Mouse (Mus musculus) myocyte (in vitro differentiated cells): ENCODE measurements around the gene Pxmp4. TPM values are rescaled to one million over a fixed set of nuclear protein-coding genes. Genes with fewer than 3 reads are reported as not detected.

Experiments used
- H3K27me3 ChIP-seq: one replicate; pipeline ENCODE4 v1.6.1; 2011; ENCODE audit not compliant: control insufficient read depth, insufficient read depth, insufficient read length
- H3K36me3 ChIP-seq: one replicate; pipeline ENCODE4 v1.6.1; 2011; ENCODE audit not compliant: control insufficient read depth, insufficient read depth
- H3K4me2 ChIP-seq: one replicate; pipeline ENCODE4 v1.6.1; 2011; ENCODE audit warnings: low read depth, control low read depth
- H3K4me3 ChIP-seq: one replicate; pipeline ENCODE4 v1.5.1; 2011; ENCODE audit warnings: mild to moderate bottlenecking, control low read depth, moderate library complexity
- H3K79me2 ChIP-seq: one replicate; pipeline ENCODE4 v1.6.1; 2011; ENCODE audit not compliant: control insufficient read depth, insufficient read depth
- H3ac ChIP-seq: one replicate; pipeline ENCODE4 v1.6.1; 2011; ENCODE audit not compliant: control insufficient read depth, insufficient read length
- CEBPB ChIP-seq: IDR thresholded peaks from 2 replicates; pipeline ENCODE4 v1.6.1; 2011; ENCODE audit warnings: mild to moderate bottlenecking, moderate library complexity; ENCODE audit not compliant: poor library complexity, insufficient read depth, severe bottlenecking
- E2F4 ChIP-seq: IDR thresholded peaks from one replicate; pipeline ENCODE4 v1.6.1; 2011; ENCODE audit warnings: mild to moderate bottlenecking, control low read depth, moderate library complexity; ENCODE audit not compliant: insufficient read depth
- MAX ChIP-seq: IDR thresholded peaks from one replicate; pipeline ENCODE4 v1.6.1; 2011; ENCODE audit warnings: low read depth, mild to moderate bottlenecking, control low read depth
- MYOD1 ChIP-seq, 3 experiments: IDR thresholded peaks; one replicate each; pipeline ENCODE4 v1.6.1; 2011; ENCODE audit warnings: control low read depth in 2 of 3, low read depth in 2 of 3, mild to moderate bottlenecking in 2 of 3, moderate library complexity in 1 of 3; ENCODE audit not compliant: insufficient read length in 2 of 3, control insufficient read depth in 1 of 3
- MYOG ChIP-seq, 3 experiments: IDR thresholded peaks; one replicate each; pipeline ENCODE4 v1.6.1; 2011; ENCODE audit warnings: control low read depth in 2 of 3, low read depth in 2 of 3, mild to moderate bottlenecking in 2 of 3; ENCODE audit not compliant: insufficient read length in 2 of 3, control insufficient read depth in 1 of 3, insufficient read depth in 1 of 3
- POLR2A ChIP-seq: IDR thresholded peaks from one replicate; pipeline ENCODE4 v1.6.1; 2011; ENCODE audit warnings: low read depth, mild to moderate bottlenecking, control low read depth, moderate library complexity; ENCODE audit not compliant: insufficient read length
- POLR2AphosphoS2 ChIP-seq: IDR thresholded peaks from one replicate; pipeline ENCODE4 v1.6.1; 2011; ENCODE audit warnings: low read depth, control low read depth; ENCODE audit not compliant: insufficient read length
- REST ChIP-seq: IDR thresholded peaks from one replicate; pipeline ENCODE4 v1.6.1; 2011; ENCODE audit warnings: mild to moderate bottlenecking, control low read depth, moderate library complexity; ENCODE audit not compliant: insufficient read depth, insufficient read length
- SRF ChIP-seq: IDR thresholded peaks from one replicate; pipeline ENCODE4 v1.6.1; 2011; ENCODE audit warnings: low read depth; ENCODE audit not compliant: control insufficient read depth, insufficient read length
- TCF12 ChIP-seq: IDR thresholded peaks from one replicate; pipeline ENCODE4 v1.6.1; 2011; ENCODE audit warnings: mild to moderate bottlenecking, control low read depth; ENCODE audit not compliant: poor library complexity, insufficient read depth, severe bottlenecking
- TCF3 ChIP-seq: IDR thresholded peaks from one replicate; pipeline ENCODE4 v1.6.1; 2011; ENCODE audit warnings: low read depth, control low read depth; ENCODE audit not compliant: insufficient read length
- USF1 ChIP-seq: IDR thresholded peaks from one replicate; pipeline ENCODE4 v1.6.1; 2011; ENCODE audit warnings: low read depth, mild to moderate bottlenecking, control low read depth, moderate library complexity
- polyA plus RNA-seq: library from polyadenylated mRNA; unstranded; fragments of >200 nt; fragmentation: generic; extraction: Trizol; gene quantifications from one replicate; pipeline ENCODE4 v1.2.1, GENCODE M21; 2012; ENCODE audit warnings: missing spikeins

Pxmp4 gene
- polyA plus RNA-seq, 1 experiment, result 12.5 TPM

GRCm38 (mm10) chr2:154546711-154547110, 56.8 kb downstream of the Pxmp4 start, which contains the start of gene 1700003F12Rik:
Gene 1700003F12Rik (plus strand): TSS chr2:154547085.
- H3K4me3 ChIP-seq, result no peak within 1 kb of the TSS

GRCm38 (mm10) chr2:154543567-154544347, 59.8 kb downstream of the Pxmp4 start:
- Histone ChIP-seq H3K27me3 (no peaks in the 10 kb centered on the region), H3K4me3 (no peak overlapping the region), H3K36me3 (no peaks in the 10 kb centered on the region), H3K4me2 (no peak overlapping the region), H3K79me2 (no peaks in the 10 kb centered on the region), H3ac (no peak overlapping the region)
- TF ChIP-seq CEBPB (no peak), TCF3 (no peak), E2F4 (no peak), MAX (no peak)

More at GRCm38 (mm10) chr2:154546711-154547110, 56.8 kb downstream of the Pxmp4 start, which contains the start of gene 1700003F12Rik:
- H3K36me3 ChIP-seq, result no peaks in the 10 kb centered on the region
- H3K79me2 ChIP-seq, result no peaks in the 10 kb centered on the region
- H3ac ChIP-seq, result no peak within 1 kb of the TSS
- TF ChIP-seq SRF (no peak), MYOD1 (IDR thresholded peaks at IDR 0.05; ENCODE audit: control insufficient read depth in 1 of 3, insufficient read length in 2 of 3, low read depth in 2 of 3) (no peak), POLR2A (no peak), TCF3 (no peak), MYOG (IDR thresholded peaks at IDR 0.05; ENCODE audit: control insufficient read depth in 1 of 3, insufficient read depth in 1 of 3, insufficient read length in 2 of 3, low read depth in 2 of 3) (no peak), TCF12 (no peak), E2F4 (no peak), MAX (no peak), CEBPB (no peak), REST (no peak), POLR2AphosphoS2 (no peak), USF1 (no peak)
- H3K4me2 ChIP-seq, result no peak within 1 kb of the TSS
- no peaks in the 10 kb centered on the region for H3K27me3 ChIP-seq

- H3K79me2 ChIP-seq, result no peaks in the 10 kb centered on the region
- no peak for TF ChIP-seq POLR2A
- no peak for TF ChIP-seq CEBPB
- no peak for TF ChIP-seq USF1
- TF ChIP-seq TCF3, result no peak
- no peak for TF ChIP-seq SRF
- TF ChIP-seq MYOG (IDR thresholded peaks at IDR 0.05; ENCODE audit: control insufficient read depth in 1 of 3, insufficient read depth in 1 of 3, insufficient read length in 2 of 3, low read depth in 2 of 3), result no peak
- no peak for TF ChIP-seq E2F4
- TF ChIP-seq POLR2AphosphoS2, result no peak
- TF ChIP-seq MYOD1 (IDR thresholded peaks at IDR 0.05; ENCODE audit: control insufficient read depth in 1 of 3, insufficient read length in 2 of 3, low read depth in 2 of 3), result no peak
- TF ChIP-seq MAX, result no peak
- no peak overlapping the region for H3K4me2 ChIP-seq
- H3K4me3 ChIP-seq, result no peak overlapping the region
- no peak overlapping the region for H3ac ChIP-seq
- H3K27me3 ChIP-seq, result no peaks in the 10 kb centered on the region
- no peaks in the 10 kb centered on the region for H3K36me3 ChIP-seq
These were observed 61.9 kb downstream of the Pxmp4 start for GRCm38 (mm10) chr2:154541630-154542029.

- no peaks in the 10 kb centered on the region for H3K79me2 ChIP-seq
- no peaks in the 10 kb centered on the region for H3K27me3 ChIP-seq
- no peak for TF ChIP-seq USF1
- TF ChIP-seq CEBPB, result no peak
- no peak for TF ChIP-seq MYOG (IDR thresholded peaks at IDR 0.05; ENCODE audit: control insufficient read depth in 1 of 3, insufficient read depth in 1 of 3, insufficient read length in 2 of 3, low read depth in 2 of 3)
- no peak for TF ChIP-seq TCF12
- TF ChIP-seq REST, result no peak
- no peak for TF ChIP-seq POLR2A
- no peak for TF ChIP-seq E2F4
- no peak for TF ChIP-seq MAX
- TF ChIP-seq POLR2AphosphoS2, result no peak
- TF ChIP-seq SRF, result no peak
- no peak for TF ChIP-seq TCF3
- TF ChIP-seq MYOD1 (IDR thresholded peaks at IDR 0.05; ENCODE audit: control insufficient read depth in 1 of 3, insufficient read length in 2 of 3, low read depth in 2 of 3), result no peak
- no peak overlapping the region for H3K4me2 ChIP-seq
- H3K36me3 ChIP-seq, result no peaks in the 10 kb centered on the region
- H3K4me3 ChIP-seq, result no peak overlapping the region
- H3ac ChIP-seq, result no peak overlapping the region
These were observed 63.8 kb downstream of the Pxmp4 start for GRCm38 (mm10) chr2:154539720-154540119.

GRCm38 (mm10) chr2:154538710-154539109, 64.8 kb downstream of the Pxmp4 start:
- TF ChIP-seq MYOD1 (IDR thresholded peaks at IDR 0.05; ENCODE audit: control insufficient read depth in 1 of 3, insufficient read length in 2 of 3, low read depth in 2 of 3) (no peak), CEBPB (no peak), MYOG (IDR thresholded peaks at IDR 0.05; ENCODE audit: control insufficient read depth in 1 of 3, insufficient read depth in 1 of 3, insufficient read length in 2 of 3, low read depth in 2 of 3) (peak in 1 of 3 experiments; percentile 36), SRF (peak; percentile 41)
- Histone ChIP-seq H3K79me2 (no peaks in the 10 kb centered on the region), H3ac (no peak overlapping the region), H3K36me3 (no peaks in the 10 kb centered on the region), H3K4me2 (no peak overlapping the region), H3K4me3 (no peak overlapping the region), H3K27me3 (no peaks in the 10 kb centered on the region)
